Mouse (Mus musculus) liver, adult 2 months (tissue): ENCODE data around the gene Cipc. TPM values are rescaled to one million over a fixed set of nuclear protein-coding genes. Genes with fewer than 3 reads are reported as not detected.

ENCODE experiments used
- DNase-seq: peaks from one replicate; pipeline ENCODE4 v3.0.0-alpha.2; 2011; ENCODE audit warnings: low read depth, low spot score; ENCODE audit errors: extremely low read depth
- H3K27ac ChIP-seq: fragments of 200-500 bp; replicated peaks from 2 replicates; pipeline ENCODE4 v1.5.1; 2012; ENCODE audit warnings: low read depth, mild to moderate bottlenecking, control low read depth, inconsistent platforms, low read length; ENCODE audit not compliant: insufficient read depth
- H3K27me3 ChIP-seq: fragments of 200-500 bp; 2 replicates; pipeline ENCODE4 v1.6.1; 2012; ENCODE audit warnings: mild to moderate bottlenecking, moderate library complexity, low read length, inconsistent platforms; ENCODE audit not compliant: control insufficient read depth, insufficient read depth
- H3K36me3 ChIP-seq: fragments of 200-500 bp; 2 replicates; pipeline ENCODE4 v1.6.1; 2012; ENCODE audit warnings: low read length, inconsistent platforms; ENCODE audit not compliant: control insufficient read depth, insufficient read depth
- H3K4me1 ChIP-seq: fragments of 200-500 bp; 2 replicates; pipeline ENCODE4 v1.6.1; 2011; ENCODE audit warnings: low read length; ENCODE audit not compliant: control insufficient read depth, insufficient read depth
- H3K4me3 ChIP-seq: fragments of 200-500 bp; 2 replicates; pipeline ENCODE4 v1.5.1; 2011; ENCODE audit warnings: low read depth, mild to moderate bottlenecking, control low read depth, low read length, moderate library complexity; ENCODE audit not compliant: insufficient read depth
- H3K79me2 ChIP-seq: fragments of 200-500 bp; 2 replicates; pipeline ENCODE4 v1.6.1; 2012; ENCODE audit warnings: inconsistent platforms, mild to moderate bottlenecking, low read length, moderate library complexity; ENCODE audit not compliant: control insufficient read depth, insufficient read depth
- H3K9ac ChIP-seq: fragments of 200-500 bp; 2 replicates; pipeline ENCODE4 v1.6.1; 2012; ENCODE audit warnings: low read depth, mild to moderate bottlenecking, control low read depth, inconsistent platforms, low read length
- CTCF ChIP-seq: fragments of 200-500 bp; IDR thresholded peaks from 2 replicates; pipeline ENCODE4 v1.5.1; 2011; ENCODE audit warnings: low read depth, low read length, control low read depth
- POLR2A ChIP-seq: fragments of 200-500 bp; IDR thresholded peaks from 2 replicates; pipeline ENCODE4 v1.6.1; 2011; ENCODE audit warnings: low read length, control low read depth; ENCODE audit not compliant: insufficient read depth; ENCODE audit errors: extremely low read depth
- WGBS: fragments of 180-500 bp; shearing (Covaris S2); methylation state at CpG from one replicate; pipeline ENCODE4 v1.1.7; 2018; 5-methylcytosine and 5-hydroxymethylcytosine counted together
- polyA plus RNA-seq: library from polyadenylated mRNA; depleted of rRNA; stranded (reverse); fragments of >200 nt; gene quantifications from 2 replicates; pipeline ENCODE4 v1.2.3, GENCODE M21; 2012
- total RNA-seq: library from RNA; depleted of rRNA; stranded (reverse); fragments of >200 nt; gene quantifications from 2 replicates; pipeline ENCODE4 v1.2.3, GENCODE M21; 2014

Gene Cipc
- total and polyA plus RNA-seq, 2 experiments = 26.4 to 36.0 TPM

GRCm38 (mm10) chr12:86945126-86945525 lies 1.7 kb upstream of the Cipc start:
- no peak overlapping the region for H3K9ac ChIP-seq
- peak; percentile 62 for DNase-seq
- peaks cover 5% of the 10 kb centered on the region; the same call in 1 of the 2 replicates for H3K79me2 ChIP-seq
- H3K4me1 ChIP-seq = peaks cover 8% of the 10 kb centered on the region
- no peaks in the 10 kb centered on the region; the same call in 1 of the 2 replicates for H3K27me3 ChIP-seq
- no peak overlapping the region for H3K27ac ChIP-seq
- no peaks in the 10 kb centered on the region for H3K36me3 ChIP-seq
- WGBS = 30% methylated on average over 4 of the region's 4 CpGs
- TF ChIP-seq CTCF = peak; percentile 37
- TF ChIP-seq POLR2A = no peak
- no peak overlapping the region for H3K4me3 ChIP-seq

GRCm38 (mm10) chr12:86946301-86946781 lies 502 bp upstream of the Cipc start:
- peak; percentile 45 for DNase-seq
- H3K4me1 ChIP-seq = peaks cover 10% of the 10 kb centered on the region
- WGBS = under 1% methylated on average over 17 of the region's 17 CpGs
- H3K79me2 ChIP-seq = peaks cover 8% of the 10 kb centered on the region; the same call in 1 of the 2 replicates
- peak overlapping the region; percentile 72 for H3K9ac ChIP-seq
- no peaks in the 10 kb centered on the region for H3K27me3 ChIP-seq
- TF ChIP-seq CTCF = no peak
- TF ChIP-seq POLR2A = no peak
- H3K36me3 ChIP-seq = no peaks in the 10 kb centered on the region
- H3K4me3 ChIP-seq = peak overlapping the region; percentile 68
- H3K27ac ChIP-seq = peak overlapping the region; percentile 74

GRCm38 (mm10) chr12:86947681-86948401 lies 998 bp downstream of the Cipc start:
- WGBS = 9% methylated on average over 26 of the region's 26 CpGs

GRCm38 (mm10) chr12:86948627-86949026 lies 1.8 kb downstream of the Cipc start:
- Histone ChIP-seq H3K27ac (no peak overlapping the region), H3K36me3 (peaks cover 6% of the 10 kb centered on the region), H3K4me1 (peaks cover 10% of the 10 kb centered on the region), H3K27me3 (no peaks in the 10 kb centered on the region), H3K9ac (no peak overlapping the region), H3K79me2 (peaks cover 8% of the 10 kb centered on the region; the same call in 1 of the 2 replicates), H3K4me3 (no peak overlapping the region)
- peak; percentile 77 for DNase-seq
- 36% methylated on average over 6 of the region's 6 CpGs for WGBS
- TF ChIP-seq CTCF = no peak
- no peak for TF ChIP-seq POLR2A

More at GRCm38 (mm10) chr12:86947681-86948401, 998 bp downstream of the Cipc start:
- peak overlapping the region; percentile 83 for H3K27ac ChIP-seq
- TF ChIP-seq POLR2A = peak; percentile 49; the same call in 1 of the 2 replicates
- TF ChIP-seq CTCF = no peak
- H3K79me2 ChIP-seq = peaks cover 8% of the 10 kb centered on the region; the same call in 1 of the 2 replicates
- no peaks in the 10 kb centered on the region for H3K27me3 ChIP-seq
- H3K9ac ChIP-seq = peak overlapping the region; percentile 81
- DNase-seq = peak; percentile 90
- peaks cover 2% of the 10 kb centered on the region for H3K36me3 ChIP-seq
- peaks cover 10% of the 10 kb centered on the region for H3K4me1 ChIP-seq
- H3K4me3 ChIP-seq = peak overlapping the region; percentile 68

DNA sequence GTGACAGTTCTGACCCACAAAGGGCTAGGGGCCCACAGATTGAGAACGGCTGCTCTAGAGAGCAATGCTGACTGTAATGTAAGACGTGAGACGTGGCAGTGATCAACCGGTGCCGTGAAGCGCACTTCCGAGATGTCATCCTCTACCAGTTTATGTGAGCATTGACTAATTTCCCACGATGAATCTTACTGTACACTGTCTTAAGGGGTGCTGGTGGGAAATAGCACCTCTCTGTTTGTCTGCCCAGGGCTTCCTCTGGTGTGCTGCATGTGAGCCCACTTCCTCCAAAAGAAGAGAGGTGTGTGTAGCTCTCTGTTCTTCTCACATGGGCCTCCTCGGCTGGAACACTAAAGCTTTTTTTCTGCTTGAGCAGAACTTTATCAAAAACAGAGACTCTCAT lies 2.7 kb downstream of the Cipc start:
- no peak overlapping the region for H3K9ac ChIP-seq
- peaks cover 10% of the 10 kb centered on the region for H3K4me1 ChIP-seq
- no peak overlapping the region for H3K4me3 ChIP-seq
- no peak overlapping the region for H3K27ac ChIP-seq
- no peaks in the 10 kb centered on the region for H3K27me3 ChIP-seq
- peaks cover 8% of the 10 kb centered on the region; the same call in 1 of the 2 replicates for H3K79me2 ChIP-seq
- TF ChIP-seq POLR2A (no peak), CTCF (no peak)
- H3K36me3 ChIP-seq = peaks cover 10% of the 10 kb centered on the region
- WGBS = 85% methylated on average over 9 of the region's 9 CpGs
- no peak for DNase-seq
